Mouse (Mus musculus) adrenal gland, adult (tissue): Measurements from ENCODE around the gene Ap1s1.
A peak's percentile ranks its signal among the peaks of the same experiment; 100 is the strongest.

Source experiments
- DNase-seq, 2 experiments: peaks; one replicate each; pipeline ENCODE4 v3.0.0; 2022 to 2023; ENCODE audit warnings: low spot score in 1 of 2; ENCODE audit not compliant: inconsistent age in 2 of 2

Gene Ap1s1

DNA sequence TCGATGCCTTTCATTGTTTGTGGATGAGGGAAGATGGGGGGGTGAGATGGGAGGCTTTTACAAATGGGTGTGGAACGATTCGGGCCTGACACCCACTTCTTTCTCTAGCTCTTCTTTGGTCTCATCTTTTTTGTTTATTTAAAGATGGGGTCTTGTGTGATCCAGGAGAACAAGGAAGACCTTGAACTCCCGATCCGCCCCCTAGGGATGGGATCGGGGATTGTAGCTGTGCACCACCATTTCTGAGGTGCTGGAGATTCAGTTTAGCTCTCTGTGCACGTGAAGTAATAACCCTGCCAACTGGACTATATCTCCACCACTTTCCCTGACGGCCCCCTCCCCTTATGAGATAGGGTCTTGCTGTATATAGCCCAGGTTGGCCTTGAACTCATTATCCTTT, 20.0 kb upstream of the Ap1s1 start:
- DNase-seq = no peak

DNA sequence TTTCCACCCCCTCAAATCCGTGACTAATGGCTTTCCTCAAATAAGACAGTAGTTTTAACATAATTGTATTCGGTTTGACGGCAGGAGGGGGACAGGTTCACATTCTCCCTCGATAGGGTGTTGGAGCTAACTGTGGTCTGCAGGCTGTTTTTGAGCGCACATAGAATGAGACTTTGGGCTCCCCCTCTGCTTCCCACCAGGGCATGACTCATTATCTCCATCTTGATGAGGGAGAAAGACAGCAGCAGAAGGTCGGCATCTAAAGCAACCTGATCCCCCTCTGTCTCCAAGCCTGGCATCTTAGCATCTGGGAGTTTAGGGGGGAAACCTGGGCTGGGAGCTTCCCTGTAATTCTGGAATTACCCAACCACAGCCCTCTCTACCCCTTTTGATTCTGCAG, 19.5 kb upstream of the Ap1s1 start:
- DNase-seq = no peak

DNA sequence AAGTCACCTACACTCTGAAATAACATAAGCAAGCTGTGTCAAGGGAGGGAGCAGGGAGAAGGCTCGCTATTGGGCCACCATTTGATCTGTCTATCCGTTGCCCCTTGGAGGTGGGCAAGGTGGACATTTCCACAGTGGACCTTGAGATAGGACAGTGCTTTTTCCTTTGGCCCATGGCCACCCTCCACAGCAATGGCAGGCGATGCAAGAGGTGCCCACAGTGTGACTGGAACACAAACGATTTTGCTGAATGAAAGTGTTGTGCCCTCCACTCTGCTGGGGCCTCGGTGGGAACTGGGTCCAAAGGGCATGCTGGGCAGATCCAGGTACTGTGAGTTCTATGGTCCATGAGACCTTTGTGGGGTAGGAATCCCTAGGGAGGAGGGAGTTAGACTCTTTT, 16.7 kb upstream of the Ap1s1 start:
- no peak for DNase-seq

DNA sequence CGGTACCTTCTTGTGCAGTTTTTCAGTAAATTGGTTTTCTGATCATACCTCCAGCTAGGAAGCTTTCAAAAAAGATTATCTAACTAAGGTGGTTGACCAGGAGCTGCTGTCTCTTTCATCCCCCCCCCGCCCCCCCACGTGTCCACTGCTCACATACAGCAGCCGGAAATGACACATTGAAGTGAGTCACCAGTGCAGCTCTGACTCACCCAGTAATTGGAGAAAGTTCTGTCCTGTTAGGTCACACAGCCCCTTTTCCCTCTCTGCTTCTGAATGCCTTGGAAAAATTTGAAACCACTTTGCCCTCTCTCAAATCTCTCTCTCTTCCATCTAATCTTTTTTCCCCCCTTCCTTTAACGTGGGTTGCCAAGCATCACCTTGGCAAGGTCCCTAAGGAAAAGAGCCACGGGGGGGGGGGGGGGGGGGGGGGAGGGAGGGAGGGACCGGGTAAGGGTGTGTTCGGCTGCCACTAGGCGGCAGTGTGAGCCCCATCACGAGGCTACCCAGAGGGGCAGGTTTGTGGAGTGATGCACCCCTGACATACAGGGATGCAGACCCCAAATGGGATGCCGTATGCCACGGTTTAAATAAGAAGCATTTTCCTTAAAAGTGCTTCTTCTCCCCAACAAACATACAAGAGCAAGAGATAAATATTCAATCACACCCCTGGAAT, 16.0 kb upstream of the Ap1s1 start:
- DNase-seq = peak; percentile 85 to 91

DNA sequence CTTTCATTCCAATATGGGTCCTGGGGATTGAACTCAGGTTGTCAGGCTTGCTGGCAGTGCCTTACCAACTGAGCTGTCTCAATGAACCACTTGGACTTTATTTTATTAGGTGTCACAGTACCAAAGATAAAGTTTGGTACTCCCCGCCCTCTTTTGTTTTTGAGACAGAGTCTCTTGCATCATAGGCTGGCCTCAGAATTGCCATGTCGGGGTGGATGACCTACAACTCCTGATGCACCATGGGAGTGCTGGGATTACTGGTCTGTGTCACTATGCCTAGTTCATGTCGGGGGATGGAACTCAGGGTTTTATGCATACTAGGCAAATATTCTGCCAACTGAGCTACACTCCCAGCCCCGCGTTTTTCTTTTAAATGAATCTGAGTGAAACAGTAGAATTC, 8.9 kb upstream of the Ap1s1 start:
- DNase-seq = peak in 1 of 2 experiments; percentile 54

DNA sequence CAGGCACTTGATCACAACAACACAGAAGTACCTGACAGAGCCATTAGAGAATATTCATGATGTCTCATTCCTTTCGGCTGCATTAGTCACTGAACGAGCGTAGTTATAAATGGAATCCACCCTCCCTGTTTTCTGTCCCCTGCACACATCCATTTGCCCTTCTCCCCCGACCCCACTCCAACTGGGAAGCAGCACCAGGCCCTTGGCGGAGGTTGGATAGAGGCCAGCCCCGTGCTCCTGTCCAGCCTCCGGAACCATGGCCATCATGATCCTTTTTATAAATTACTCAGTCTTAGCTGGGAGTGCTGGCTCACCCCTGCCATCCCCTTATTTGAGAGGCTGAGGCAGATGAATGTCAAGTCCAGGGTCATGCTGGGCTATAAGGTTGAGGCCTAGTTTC, 8.4 kb upstream of the Ap1s1 start:
- DNase-seq = peak in 1 of 2 experiments; percentile 53

DNA sequence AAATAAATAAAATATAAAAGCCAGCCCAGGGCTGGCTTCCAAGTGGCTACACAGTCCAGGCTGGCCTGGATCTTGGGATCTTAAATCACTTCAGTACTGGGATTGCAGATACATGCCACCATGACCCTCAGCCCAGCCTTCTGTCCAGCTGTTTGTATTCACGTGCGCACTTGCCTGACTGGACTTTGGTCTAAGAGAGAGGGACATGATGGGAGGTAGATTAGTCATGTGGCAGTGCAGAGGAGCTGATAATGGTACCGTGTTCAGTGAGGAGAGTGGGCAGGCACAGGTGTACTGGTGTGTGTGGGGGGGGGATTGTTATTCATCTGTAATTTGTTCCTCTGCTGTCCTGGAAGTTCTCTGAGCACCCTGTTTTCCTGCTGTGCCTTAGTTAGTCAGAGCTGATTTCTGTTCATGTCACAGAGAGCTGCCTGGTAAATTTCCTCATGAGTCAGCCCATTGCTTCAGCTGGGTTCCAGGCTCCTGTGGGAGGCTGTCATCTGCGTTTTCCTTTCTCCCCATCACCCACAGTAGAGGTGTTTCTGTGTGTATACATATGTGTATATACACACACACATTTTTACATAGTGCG, 6.1 kb upstream of the Ap1s1 start:
- peak in 1 of 2 experiments; percentile 77 for DNase-seq

DNA sequence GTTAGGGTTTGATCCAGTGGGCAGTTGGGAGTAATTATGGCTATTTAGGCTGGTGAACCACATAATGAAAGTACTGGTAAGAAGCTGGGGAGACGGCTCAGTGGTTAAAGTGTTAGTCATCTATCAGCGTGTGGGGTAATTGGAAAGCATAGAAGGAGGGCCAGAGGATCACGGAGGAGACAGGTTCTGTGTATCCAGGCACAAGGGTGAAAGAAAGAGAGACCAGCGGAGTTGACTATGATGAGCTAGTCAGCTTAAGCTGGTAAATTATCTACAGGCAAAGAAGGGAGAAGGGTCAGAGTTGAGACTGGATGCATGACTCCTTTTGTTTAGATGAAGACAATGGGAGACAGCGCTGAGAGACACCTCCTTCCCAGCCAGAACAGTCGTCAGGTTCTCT, 5.2 kb upstream of the Ap1s1 start:
- DNase-seq = no peak

DNA sequence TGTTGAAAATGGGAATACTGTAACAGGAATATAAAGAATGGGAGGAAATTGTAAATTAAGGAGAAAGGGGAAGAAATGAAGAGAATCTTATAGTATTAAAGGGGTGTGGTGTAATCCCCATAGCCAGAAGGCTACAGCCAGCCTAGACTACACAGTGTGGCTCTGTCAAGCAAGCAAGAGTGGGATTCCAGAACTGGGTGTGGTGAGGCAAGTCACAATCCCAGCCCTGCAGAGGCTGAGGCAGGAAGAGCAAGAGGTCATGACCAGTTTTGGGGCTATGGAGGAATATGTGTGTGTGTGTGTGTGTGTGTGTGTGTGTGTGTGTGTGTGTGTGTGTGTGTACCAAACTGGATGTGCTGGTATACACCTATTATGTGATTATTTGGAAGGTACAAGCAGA, 1.1 kb upstream of the Ap1s1 start:
- DNase-seq = no peak

DNA sequence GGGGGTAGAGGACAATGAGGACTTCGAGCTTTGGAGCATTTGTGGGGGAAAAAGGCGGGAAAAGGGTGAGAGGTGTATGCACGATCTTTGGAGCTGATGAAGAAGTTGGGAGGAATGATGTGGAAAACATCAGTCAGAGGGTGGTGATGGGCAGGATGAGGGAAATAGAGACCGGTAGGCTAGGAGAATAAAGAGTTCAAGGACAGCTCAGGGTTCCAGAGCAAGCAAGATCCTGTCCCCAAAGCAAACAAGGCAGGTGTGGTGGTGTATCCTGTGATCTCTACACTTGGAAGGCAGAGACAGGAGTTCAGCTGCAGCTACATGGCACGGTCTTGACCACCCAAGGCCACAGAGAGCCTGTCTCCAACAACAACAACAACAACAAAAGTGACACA, 386 bp upstream of the Ap1s1 start:
- DNase-seq = no peak

DNA sequence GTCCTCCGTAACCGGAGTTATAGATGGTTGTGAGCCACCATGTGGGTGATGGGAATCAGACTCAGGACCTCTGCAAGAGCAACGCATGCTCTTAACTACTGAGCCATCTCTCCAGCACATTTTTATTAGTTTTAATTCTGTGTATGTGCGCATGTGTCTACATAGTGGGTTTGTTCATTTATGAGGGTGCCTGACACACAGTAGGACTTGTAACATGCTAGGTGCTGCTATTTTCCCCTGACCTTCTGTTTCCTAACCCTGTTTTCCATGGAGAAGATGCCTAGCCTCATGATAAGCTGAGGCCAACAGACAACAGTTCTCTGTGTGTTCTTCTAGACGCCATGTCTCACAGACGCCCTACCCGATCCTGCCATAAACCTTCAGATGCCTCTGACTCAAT, 1.9 kb downstream of the Ap1s1 start:
- DNase-seq = no peak

DNA sequence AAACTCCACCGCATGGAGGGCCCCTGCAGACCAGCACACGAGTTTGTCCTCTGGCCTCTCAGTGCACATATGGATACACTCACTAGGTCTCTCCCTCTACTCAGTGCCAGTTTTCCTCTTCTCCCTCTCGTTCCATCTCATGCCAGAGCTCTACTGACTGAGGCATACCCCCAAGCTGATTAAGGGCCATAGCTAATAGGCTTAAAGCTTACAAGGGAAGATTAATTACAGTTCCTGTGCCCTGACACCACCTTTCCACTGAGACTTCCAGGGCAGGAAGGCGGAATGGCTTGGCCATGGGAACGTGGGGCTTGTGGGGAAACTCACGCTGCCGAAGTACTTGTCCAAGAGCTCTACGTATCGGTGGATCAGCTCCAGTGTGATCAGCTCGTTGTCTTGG, 4.5 kb downstream of the Ap1s1 start:
- DNase-seq = no peak

DNA sequence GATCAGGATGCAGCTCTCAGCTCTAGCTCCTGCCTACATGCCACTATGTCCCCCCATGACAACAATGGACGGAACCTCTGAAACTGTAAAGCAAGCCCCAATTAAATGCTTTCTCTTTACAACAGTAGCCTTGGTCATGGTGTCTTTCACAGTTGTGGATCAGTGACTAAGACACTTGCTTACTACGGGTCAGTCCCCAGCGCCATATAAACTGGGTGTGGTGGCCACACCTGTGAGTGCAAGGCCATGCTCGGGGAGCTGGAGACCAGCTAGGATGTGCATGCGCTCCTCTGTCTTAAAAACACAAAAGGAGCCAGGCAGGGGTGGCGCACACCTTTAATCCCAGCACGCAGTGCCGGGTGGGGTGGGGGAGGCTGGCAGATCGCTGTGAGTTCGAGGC, 6.5 kb downstream of the Ap1s1 start:
- no peak for DNase-seq

DNA sequence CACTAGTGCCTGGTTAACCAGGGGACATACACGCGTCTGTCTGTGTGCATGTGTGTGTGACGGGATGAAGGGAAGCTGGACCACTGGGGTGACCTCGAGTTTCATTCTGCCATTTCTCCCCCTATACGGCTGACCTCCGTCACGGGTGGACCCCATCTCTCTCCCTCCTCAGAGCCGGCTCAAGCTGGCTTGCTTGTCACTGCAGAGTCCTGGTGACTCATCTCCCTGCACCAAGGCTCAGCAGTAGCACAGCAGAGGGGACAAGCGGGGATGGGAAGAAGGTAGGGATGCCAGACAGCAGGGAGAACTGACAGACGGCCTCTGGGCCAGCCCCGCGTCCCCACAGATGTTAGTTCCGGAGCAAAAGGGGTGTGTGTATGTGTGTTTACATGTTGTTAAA, 9.7 kb downstream of the Ap1s1 start:
- peak in 1 of 2 experiments; percentile 68 for DNase-seq

DNA sequence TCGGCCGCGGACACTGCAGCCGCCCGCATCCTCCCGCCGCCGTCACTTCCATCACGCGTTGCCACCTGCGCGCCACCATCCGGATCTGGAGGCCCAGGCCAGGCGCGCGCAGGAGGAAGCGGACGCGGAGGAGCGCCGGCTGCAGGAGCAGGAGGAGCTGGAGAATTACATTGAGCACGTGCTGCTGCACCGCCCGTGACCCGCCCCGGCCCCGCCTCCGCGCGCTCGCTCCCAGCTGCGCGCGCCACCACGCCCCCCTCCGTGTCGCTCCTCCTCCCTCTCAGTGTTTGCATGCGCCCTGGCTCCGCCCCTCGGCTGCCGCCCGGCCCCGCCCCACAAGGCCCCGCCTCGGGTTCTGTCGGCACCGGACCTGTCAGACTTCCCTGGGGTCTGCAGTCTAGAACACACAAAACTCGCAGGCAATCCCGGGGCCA, 13.3 kb downstream of the Ap1s1 start:
- DNase-seq = peak; percentile 93 to 97

DNA sequence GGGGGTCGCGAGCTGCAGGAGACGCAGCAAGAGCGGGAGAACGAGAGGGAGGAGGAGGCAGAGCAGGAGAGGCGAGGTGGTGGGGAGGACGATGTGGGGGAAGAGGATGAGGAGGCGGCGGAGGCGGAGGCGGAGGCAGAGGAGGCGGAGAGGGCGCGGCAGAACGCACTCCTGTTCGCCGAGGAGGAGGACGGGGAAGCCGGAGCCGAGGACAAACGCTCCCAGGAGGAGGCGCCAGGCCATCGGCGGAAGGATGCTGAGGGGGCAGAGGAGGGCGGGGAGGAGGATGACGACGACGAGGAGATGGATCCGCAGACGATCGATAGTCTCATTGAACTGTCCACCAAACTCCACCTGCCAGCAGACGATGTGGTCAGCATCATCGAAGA, 13.9 kb downstream of the Ap1s1 start:
- DNase-seq = peak; percentile 44 to 66

DNA sequence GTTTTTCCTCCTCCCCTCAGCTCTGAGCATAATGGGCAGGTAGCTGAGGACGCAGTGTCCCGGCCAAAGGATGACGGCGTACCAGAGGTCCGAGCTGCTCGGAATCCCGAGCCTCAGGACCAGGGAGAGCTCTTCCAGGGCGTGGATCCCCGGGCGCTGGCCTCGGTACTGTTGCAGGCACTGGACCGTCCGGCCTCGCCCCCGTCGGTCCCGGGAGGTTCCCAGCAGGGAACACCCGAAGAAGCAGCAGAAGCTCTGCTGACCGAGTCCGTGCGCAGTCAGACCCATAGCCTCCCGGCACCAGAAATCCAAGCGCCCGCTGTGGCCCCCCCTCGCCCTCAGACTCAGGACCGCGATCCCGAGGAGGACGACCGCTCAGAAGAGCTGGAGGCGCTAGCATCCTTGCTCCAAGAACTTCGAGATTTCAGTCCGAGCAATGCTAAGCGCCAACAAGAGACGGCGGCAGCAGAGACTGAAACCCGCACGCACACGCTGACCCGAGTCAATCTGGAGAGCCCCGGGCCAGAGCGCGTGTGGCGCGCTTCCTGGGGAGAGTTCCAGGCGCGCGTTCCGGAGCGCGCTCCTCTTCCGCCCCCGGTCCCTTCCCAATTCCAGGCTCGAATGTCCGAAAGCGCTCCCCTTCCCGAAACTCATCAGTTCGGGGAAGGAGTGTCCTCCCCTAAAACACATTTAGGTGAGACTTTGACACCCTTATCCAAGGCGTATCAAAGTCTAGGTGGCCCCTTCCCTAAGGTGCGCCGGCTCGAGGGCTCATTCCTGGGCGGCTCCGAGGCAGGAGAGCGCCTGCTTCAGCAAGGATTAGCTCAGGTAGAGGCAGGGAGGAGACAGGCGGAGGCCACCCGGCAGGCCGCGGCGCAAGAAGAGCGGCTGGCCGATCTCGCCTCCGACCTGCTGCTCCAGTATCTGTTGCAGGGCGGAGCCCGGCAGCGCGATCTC, 14.6 kb downstream of the Ap1s1 start:
- peak; percentile 68 to 80 for DNase-seq

DNA sequence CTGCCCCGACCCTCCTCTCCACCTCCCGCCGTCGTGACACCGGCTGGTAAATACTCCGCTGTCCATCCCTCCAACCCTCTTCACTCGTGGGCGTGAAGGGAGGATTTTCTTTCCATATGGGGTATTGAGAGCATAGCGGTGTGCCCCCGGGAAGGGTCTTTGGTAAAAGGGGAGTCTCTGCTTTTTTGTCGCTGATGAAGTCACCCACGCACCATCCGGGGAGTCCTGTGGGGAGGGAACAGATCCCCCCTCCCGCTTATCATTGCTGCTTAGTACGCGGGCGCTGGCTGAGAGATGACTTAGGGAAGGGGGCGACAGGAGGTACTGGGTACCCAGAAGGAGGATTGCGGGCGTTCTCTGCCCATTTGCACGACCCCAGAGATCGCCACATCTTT, 15.5 kb downstream of the Ap1s1 start:
- no peak for DNase-seq

DNA sequence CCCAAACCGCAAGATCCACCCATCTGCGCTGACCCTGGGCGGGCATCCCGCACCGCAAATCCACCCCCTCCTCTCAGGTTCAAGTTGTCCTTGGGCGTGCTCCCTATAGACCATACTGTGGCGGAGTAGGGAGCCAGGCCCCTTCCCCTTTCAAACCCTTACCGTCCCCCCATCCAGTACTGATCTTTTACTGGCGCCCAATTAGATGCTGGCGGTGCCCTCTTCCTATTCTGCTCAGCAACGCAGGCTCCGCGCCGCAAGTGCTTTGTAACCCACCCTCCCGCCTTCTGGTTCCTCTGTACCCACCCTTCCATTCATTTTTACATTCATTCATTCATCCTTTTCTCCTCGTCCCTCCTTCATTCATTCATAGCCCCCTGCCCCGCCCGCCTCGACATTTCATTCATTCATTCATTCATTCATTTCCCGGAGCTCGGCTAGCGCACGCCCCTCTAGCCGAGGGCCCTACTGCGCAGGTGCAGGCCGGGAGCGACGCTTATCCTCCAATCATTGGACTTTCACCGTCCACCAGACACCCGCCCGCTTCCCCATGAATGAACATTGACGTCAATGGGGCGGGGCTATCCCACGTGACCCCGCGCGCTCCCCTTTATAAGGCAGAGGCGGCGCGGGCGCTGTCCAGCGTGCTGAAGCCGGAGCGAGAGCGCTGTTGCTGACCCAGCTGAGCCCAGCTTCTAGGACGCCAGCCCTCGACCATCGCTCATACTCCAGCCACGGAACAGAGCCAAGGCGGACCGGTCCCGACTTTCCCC, 16.1 kb downstream of the Ap1s1 start:
- DNase-seq = peak; percentile 95 to 98

DNA sequence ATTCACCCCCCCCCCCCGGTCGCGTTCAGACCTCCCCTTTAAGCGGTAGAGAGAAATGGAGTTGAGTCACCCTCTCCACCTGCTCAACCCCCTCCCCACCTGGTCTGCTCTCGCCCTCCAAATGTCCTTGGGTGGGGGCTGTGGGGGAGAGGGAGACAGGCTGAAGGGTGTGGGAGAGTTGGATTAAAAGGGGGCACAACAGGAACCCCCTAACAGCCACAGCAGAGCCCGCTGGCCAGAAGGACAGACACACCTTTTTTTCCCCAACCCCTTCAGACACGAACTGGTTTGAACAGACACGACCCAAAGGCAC, 16.7 kb downstream of the Ap1s1 start:
- DNase-seq = no peak

DNA sequence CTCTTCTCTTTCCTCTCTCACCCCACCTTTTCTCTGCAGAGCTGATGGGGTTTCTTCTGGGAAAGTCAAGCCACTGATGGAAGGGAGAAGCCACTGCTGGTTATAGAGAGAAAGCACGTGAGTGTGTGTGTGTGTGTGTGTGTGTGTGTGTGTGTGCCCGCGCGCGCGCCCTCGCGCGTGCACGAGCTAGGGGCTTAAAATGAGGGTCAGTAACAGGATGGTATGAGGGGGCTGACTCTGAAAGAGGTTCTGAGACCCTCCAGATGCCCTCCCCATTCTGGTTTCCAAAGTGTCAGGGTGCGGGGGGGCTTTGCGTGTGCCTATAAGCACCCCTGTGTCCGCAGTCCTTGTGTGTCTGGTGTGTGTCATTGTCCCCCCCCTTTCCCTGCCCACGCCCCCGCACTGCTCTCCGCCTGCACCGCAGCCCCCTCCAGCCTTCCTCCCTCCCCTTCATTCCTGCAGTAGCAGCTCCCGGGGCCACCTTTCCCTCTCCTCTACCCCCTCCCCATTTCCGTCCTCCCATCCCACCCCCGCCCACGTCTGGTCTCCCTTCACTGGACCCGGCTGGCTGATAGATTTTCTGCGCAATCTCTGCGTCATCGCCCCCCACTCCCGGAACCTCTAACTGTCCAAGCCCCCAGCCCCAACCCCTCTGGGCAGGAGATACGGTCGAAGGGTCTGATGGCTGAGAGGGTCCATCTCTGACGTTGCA, 17.2 kb downstream of the Ap1s1 start:
- peak in 1 of 2 experiments; percentile 27 for DNase-seq
